Mouse (Mus musculus) heart, postnatal 0 days (tissue): Measurements from ENCODE around the gene Casd1.

ENCODE experiments used
- CTCF ChIP-seq: IDR thresholded peaks from 2 replicates; pipeline ENCODE4 v1.5.1; 2016; ENCODE audit warnings: antibody characterized with exemption, control low read depth, low read depth
- EP300 ChIP-seq: IDR thresholded peaks from 2 replicates; pipeline ENCODE4 v1.6.1; 2016; ENCODE audit warnings: antibody characterized with exemption, low read depth

DNA sequence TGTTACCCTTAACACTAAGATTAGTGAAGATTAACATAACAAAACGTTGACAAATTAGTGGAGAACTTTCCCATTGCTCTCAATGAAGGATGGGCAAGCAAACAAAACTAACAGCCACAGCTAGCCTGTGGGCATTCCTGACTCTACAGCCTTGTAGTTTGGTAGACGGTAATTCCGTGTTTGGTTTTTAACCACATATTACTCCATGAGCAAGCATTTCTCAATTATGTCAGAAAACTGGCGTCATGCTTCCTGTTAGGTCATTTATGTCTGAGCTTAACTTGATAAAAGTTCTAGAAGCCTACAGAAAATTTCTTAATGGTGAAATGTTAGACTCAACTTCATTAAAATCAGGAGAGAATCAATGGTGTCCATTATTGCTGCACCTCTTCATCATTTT is 11.2 kb downstream of the Casd1 start:
- no peak for TF ChIP-seq CTCF
- no peak for TF ChIP-seq EP300
